Mouse (Mus musculus) hindbrain, postnatal 0 days (tissue): ENCODE measurements around the gene Col23a1. TPM values are rescaled to one million over a fixed set of nuclear protein-coding genes. Genes with fewer than 3 reads are reported as not detected.

ENCODE experiments used
- ATAC-seq: fragments of 200-750 bp; cut with Nextera tagmentation; 2 replicates; pipeline ENCODE4 v1.8.0; 2017; ENCODE audit warnings: mild to moderate bottlenecking, moderate TSS enrichment, moderate library complexity
- DNase-seq: peaks from one replicate; pipeline ENCODE4 v3.0.0-alpha.2; 2015; ENCODE audit warnings: low spot score
- H3K27ac ChIP-seq: fragments of 300-500 bp; sonication (generic); 2 replicates; pipeline ENCODE4 v1.5.1; 2014; ENCODE audit warnings: mild to moderate bottlenecking
- H3K27me3 ChIP-seq: fragments of 300-500 bp; sonication (generic); 2 replicates; pipeline ENCODE4 v1.6.1; 2014; ENCODE audit warnings: low read length, mixed read lengths; ENCODE audit not compliant: insufficient read depth
- H3K36me3 ChIP-seq: fragments of 300-500 bp; sonication (generic); 2 replicates; pipeline ENCODE4 v1.6.1; 2014; ENCODE audit warnings: low read length, mixed read lengths; ENCODE audit not compliant: insufficient read depth
- H3K4me1 ChIP-seq: fragments of 300-500 bp; sonication (generic); 2 replicates; pipeline ENCODE4 v1.6.1; 2014; ENCODE audit warnings: antibody characterized with exemption, low read length, mixed read lengths; ENCODE audit not compliant: insufficient read depth
- H3K4me2 ChIP-seq: fragments of 300-500 bp; sonication (generic); 2 replicates; pipeline ENCODE4 v1.6.1; 2014; ENCODE audit warnings: low read depth, mild to moderate bottlenecking, low read length, moderate library complexity, mixed read lengths
- H3K4me3 ChIP-seq: fragments of 300-500 bp; sonication (generic); 2 replicates; pipeline ENCODE4 v1.5.1; 2014; ENCODE audit warnings: low read length
- H3K9ac ChIP-seq: fragments of 300-500 bp; sonication (generic); replicated peaks from 2 replicates; pipeline ENCODE4 v1.6.1; 2014; ENCODE audit warnings: mild to moderate bottlenecking, low read length, moderate library complexity, mixed read lengths
- H3K9me3 ChIP-seq: fragments of 300-500 bp; sonication (generic); 2 replicates; pipeline ENCODE4 v1.6.1; 2016; ENCODE audit warnings: low read length, mixed read lengths
- CTCF ChIP-seq: IDR thresholded peaks from 2 replicates; pipeline ENCODE4 v1.5.1; 2016; ENCODE audit warnings: antibody characterized with exemption, control low read depth, low read depth
- WGBS: fragments of 180-500 bp; shearing (Covaris S2); extraction: QIAGEN DNeasy Blood & Tissue Kit; methylation state at CpG from one replicate; pipeline ENCODE4 v1.1.7; 2014; 5-methylcytosine and 5-hydroxymethylcytosine counted together
- polyA plus RNA-seq: library from polyadenylated mRNA; unstranded; fragments of >200 nt; fragmentation: Nextera tagmentation; extraction: Ambion mirVana; gene quantifications from 2 replicates; pipeline ENCODE4 v1.2.1, GENCODE M21; 2015
- total RNA-seq: library from RNA; depleted of rRNA; stranded (reverse); fragments of >200 nt; gene quantifications from 2 replicates; pipeline ENCODE4 v1.2.3, GENCODE M21; 2014

The Col23a1 gene
- total and polyA plus RNA-seq, 2 experiments from 2014 or later: 9.5 to 17.7 TPM

DNA sequence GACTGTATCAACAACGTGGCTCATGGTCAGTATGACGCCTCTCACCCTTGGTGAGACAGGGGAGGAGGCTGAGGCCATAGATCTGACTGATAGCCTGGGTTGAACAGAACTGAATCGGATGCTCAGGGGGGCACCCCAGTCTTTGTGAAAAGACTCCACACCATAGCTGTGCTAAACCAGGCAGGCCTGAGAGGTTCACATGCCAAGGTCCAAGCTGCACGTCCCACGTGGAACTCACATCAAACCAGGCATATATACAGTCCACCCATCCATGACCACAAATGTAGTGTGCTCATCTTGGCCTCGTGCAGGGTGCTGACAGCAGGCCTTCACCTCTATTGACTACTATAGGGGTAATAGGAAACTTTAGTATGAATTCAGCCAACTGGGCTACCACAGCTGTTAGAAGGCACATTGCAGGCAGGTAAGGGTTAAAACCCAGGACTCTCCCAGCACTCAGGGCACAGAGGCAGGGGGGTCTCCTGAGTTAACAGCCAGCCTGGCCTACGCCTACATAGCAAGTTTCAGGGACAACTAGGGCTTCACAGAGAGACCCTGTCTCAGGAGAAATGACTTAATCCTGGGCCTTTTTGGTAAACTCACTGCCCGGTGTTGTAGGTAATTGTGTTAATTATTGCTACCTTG, 296.0 kb downstream of the Col23a1 start:
- Histone ChIP-seq H3K9ac (peak overlapping the region; percentile 74; the same call in 1 of the 2 replicates), H3K27ac (peak overlapping the region; percentile 87)

DNA sequence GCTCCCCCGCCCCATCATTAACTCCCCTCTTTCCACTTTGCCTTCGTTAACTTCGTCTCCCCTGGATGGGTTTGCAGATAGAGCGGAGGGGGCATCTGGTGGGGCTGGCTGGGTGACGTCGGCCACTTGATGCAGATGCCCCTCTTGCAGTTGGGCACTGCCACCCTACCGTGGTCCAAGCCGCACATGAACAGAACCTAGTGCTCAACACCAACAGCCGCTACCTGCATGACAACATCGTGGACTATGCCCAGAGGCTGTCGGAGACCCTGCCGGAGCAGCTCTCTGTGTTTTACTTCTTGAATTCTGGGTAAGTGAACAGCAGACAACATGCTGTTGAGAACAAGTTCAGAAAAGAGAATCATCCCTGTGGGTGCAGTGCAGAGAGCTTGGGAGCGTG, 296.7 kb downstream of the Col23a1 start:
- no peak overlapping the region for H3K4me3 ChIP-seq
- peaks cover 16% of the 10 kb centered on the region; the same call in 1 of the 2 replicates for H3K4me1 ChIP-seq
- WGBS: 95% methylated on average over 13 of the region's 13 CpGs

More for the DNA sequence above, 296.0 kb downstream of the Col23a1 start:
- DNase-seq: no peak
- Histone ChIP-seq H3K9me3 (no peaks in the 10 kb centered on the region), H3K4me1 (peaks cover 16% of the 10 kb centered on the region; the same call in 1 of the 2 replicates), H3K4me2 (peak overlapping the region; percentile 93), H3K4me3 (peak overlapping the region; percentile 64; the same call in 1 of the 2 replicates), H3K27me3 (no peaks in the 10 kb centered on the region), H3K36me3 (peaks cover 22% of the 10 kb centered on the region)
- no peak for ATAC-seq
- WGBS: 63% methylated on average over 8 of the region's 8 CpGs
- TF ChIP-seq CTCF: no peak

DNA sequence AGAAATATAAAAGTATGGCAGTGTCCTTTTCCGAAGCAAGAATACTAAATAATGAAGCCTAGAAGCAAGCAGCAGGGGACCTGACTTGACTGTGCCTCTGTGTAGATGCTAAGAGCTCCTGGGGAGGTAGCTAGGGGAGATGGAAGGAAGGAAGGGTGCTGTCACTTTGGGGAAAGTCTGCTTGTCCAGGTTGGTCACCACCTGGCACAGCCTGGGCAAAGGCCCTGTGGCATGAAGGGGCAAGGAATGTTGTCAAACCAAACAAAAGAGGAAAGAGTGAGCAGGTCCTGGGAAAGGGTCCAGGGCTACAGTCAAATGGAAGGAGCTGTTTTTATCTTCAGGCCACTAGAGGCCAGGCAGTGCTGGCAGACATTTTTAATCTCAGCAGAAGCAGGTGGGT, 297.3 kb downstream of the Col23a1 start:
- no peaks in the 10 kb centered on the region for H3K27me3 ChIP-seq
- no peak for TF ChIP-seq CTCF
- DNase-seq (no peak), ATAC-seq (no peak)
- H3K27ac ChIP-seq: no peak overlapping the region
- peaks cover 27% of the 10 kb centered on the region for H3K36me3 ChIP-seq
- H3K4me2 ChIP-seq: no peak overlapping the region
- H3K9me3 ChIP-seq: no peaks in the 10 kb centered on the region
- peaks cover 16% of the 10 kb centered on the region; the same call in 1 of the 2 replicates for H3K4me1 ChIP-seq
- H3K9ac ChIP-seq: no peak overlapping the region
- 82% methylated on average over 1 of the region's 1 CpGs for WGBS
- H3K4me3 ChIP-seq: no peak overlapping the region

More for the DNA sequence above, 296.7 kb downstream of the Col23a1 start:
- TF ChIP-seq CTCF: no peak
- Histone ChIP-seq H3K9me3 (no peaks in the 10 kb centered on the region), H3K9ac (no peak overlapping the region), H3K4me2 (no peak overlapping the region), H3K36me3 (peaks cover 22% of the 10 kb centered on the region), H3K27ac (no peak overlapping the region), H3K27me3 (no peaks in the 10 kb centered on the region)
- ATAC-seq (no peak), DNase-seq (no peak)

DNA sequence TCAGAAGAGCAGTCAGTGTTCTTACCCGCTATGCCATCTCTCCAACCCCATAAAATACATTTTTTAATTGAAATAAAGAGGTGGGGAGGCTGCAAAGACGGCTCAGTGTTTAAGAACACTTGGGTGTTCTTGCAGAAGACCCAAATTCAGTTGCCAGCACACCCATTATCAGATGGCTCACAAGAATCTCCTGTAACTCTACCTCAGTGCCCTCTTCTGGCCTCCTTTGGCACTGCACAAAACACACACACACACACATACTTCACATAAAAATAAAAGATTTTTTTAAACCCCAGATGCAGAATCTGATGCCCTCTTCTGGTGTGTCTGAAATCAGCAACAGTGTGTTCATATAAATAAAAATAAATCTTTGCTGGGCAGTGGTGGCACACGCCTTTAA, 299.1 kb downstream of the Col23a1 start:
- peaks cover 16% of the 10 kb centered on the region; the same call in 1 of the 2 replicates for H3K4me1 ChIP-seq
- H3K27me3 ChIP-seq: no peaks in the 10 kb centered on the region
- H3K36me3 ChIP-seq: peaks cover 42% of the 10 kb centered on the region
- H3K9ac ChIP-seq: no peak overlapping the region
- no peak for TF ChIP-seq CTCF
- no peak overlapping the region for H3K4me3 ChIP-seq
- 98% methylated on average over 3 of the region's 3 CpGs for WGBS
- H3K27ac ChIP-seq: no peak overlapping the region
- ATAC-seq: no peak
- DNase-seq: no peak
- no peaks in the 10 kb centered on the region for H3K9me3 ChIP-seq
- no peak overlapping the region for H3K4me2 ChIP-seq

DNA sequence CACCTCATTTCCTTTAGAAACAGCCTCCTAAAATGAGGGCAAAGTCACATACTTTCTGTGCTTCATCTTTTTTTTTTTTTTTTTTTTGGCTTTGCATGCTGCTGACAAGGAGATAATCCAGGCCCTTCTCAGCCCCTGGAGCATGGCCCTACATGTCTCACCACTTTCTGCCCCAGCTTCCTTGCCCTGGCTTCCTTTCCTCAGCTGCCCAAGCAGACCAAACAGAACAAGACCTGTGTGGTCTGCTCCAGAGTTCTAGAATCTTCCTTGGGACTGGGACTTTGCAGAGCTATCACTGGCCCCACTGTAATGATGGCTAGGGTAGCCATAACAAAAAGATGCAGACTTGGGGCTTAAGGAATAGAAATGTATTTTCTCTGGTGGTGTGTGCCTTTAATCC, 300.3 kb downstream of the Col23a1 start:
- H3K4me3 ChIP-seq: no peak overlapping the region
- H3K4me1 ChIP-seq: peaks cover 10% of the 10 kb centered on the region; the same call in 1 of the 2 replicates
- H3K4me2 ChIP-seq: no peak overlapping the region
- H3K27me3 ChIP-seq: no peaks in the 10 kb centered on the region
- H3K9me3 ChIP-seq: no peaks in the 10 kb centered on the region
- peaks cover 46% of the 10 kb centered on the region for H3K36me3 ChIP-seq
- H3K27ac ChIP-seq: no peak overlapping the region
- no peak for TF ChIP-seq CTCF
- H3K9ac ChIP-seq: no peak overlapping the region
- no peak for ATAC-seq
- DNase-seq: no peak

DNA sequence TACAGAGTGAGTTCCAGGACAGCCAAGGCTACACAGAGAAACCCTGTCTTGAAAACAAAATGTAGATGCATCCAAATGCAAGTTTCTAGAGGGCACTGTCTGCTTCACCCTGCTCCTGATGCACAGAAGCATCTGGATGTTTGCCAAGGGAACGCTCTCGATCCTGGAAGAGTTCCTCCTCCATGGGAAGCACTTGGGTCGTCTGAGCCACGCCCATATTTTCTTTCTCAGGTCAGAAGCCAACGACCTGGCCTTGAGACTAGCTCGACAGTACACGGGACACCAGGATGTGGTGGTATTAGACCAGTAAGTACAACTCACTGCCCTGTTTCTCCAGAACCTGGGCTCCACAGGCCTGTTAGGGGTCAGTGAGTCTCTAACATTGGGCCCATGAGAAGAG, 301.4 kb downstream of the Col23a1 start:
- TF ChIP-seq CTCF: no peak
- Histone ChIP-seq H3K27ac (no peak overlapping the region), H3K9me3 (no peaks in the 10 kb centered on the region), H3K4me3 (no peak overlapping the region), H3K36me3 (peaks cover 58% of the 10 kb centered on the region), H3K9ac (no peak overlapping the region), H3K4me2 (no peak overlapping the region), H3K4me1 (no peaks in the 10 kb centered on the region), H3K27me3 (no peaks in the 10 kb centered on the region)
- no peak for ATAC-seq
- WGBS: 65% methylated on average over 7 of the region's 7 CpGs
- DNase-seq: no peak

DNA sequence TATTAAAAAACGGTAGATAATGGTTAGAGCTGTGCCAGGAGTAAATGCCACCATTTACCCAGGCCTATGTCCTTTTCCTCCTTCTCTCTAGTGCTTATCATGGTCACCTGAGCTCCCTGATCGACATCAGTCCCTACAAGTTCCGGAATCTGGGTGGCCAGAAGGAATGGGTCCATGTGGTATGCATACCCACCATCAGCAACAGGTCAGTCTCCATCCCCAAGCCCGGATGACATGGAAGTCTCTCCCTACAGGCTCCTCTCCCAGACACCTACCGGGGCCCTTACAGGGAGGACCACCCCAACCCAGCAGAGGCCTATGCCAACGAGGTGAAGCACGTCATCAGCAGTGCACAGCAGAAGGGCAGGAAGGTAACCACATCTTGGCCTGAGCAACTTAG, 302.2 kb downstream of the Col23a1 start:
- Histone ChIP-seq H3K9ac (no peak overlapping the region), H3K4me3 (no peak overlapping the region), H3K36me3 (peaks cover 59% of the 10 kb centered on the region), H3K4me2 (no peak overlapping the region), H3K27ac (no peak overlapping the region), H3K9me3 (no peaks in the 10 kb centered on the region), H3K27me3 (no peaks in the 10 kb centered on the region), H3K4me1 (no peaks in the 10 kb centered on the region)
- 92% methylated on average over 7 of the region's 7 CpGs for WGBS
- ATAC-seq (no peak), DNase-seq (no peak)
- TF ChIP-seq CTCF: no peak
